ENCODE assay signal across 8 mouse cellular contexts in genomic region chr1:162740401-162740835, GRCm38 (mm10). TPM values are rescaled to one million over a fixed set of nuclear protein-coding genes. Genes with fewer than 3 reads are reported as not detected.
DNase-seq lines count a peak whose midpoint lies in the region; ATAC-seq lines count a peak whose summit lies in the region.

Prrc2c (minus strand) TSS chr1:162740556.

- H3K4me1 ChIP-seq in hindbrain, embryonic 14.5 days (replicated peaks; ENCODE audit: control insufficient read depth, insufficient read depth, low read length), result peaks cover 26% of the 10 kb centered on the region

- H3K27ac ChIP-seq in hindbrain, embryonic 14.5 days, result peak within 1 kb of the TSS; percentile 99

- peak within 1 kb of the TSS; percentile 99 for H3K9ac ChIP-seq in hindbrain, embryonic 14.5 days

- H3K27me3 ChIP-seq in hindbrain, embryonic 14.5 days (ENCODE audit: control insufficient read depth, insufficient read depth, low read length), result no peaks in the 10 kb centered on the region

- no peaks in the 10 kb centered on the region for H3K9me3 ChIP-seq in hindbrain, embryonic 14.5 days (ENCODE audit: control insufficient read depth, low read length)

- DNase-seq in R1 (ENCODE audit: low read depth, low spot score), result peak; percentile 97
- DNase-seq in cerebellum, postnatal 25 days, result peak; percentile 100
- DNase-seq in frontal cortex, postnatal 25 days (ENCODE audit: low spot score in 2 of 2), result peak; percentile 99
- DNase-seq in hindbrain, embryonic 14.5 days (ENCODE audit: low spot score), result peak; percentile 100
- peak; percentile 98 to 99 for DNase-seq in layer of hippocampus, postnatal 36 days
- DNase-seq in lung, postnatal 36 days, result peak; percentile 99
- peak; percentile 99 for DNase-seq in retina, postnatal 1 day
- peak; percentile 97 to 99 for DNase-seq in urinary bladder, adult 18-20 months (ENCODE audit: low spot score in 2 of 2)

- ATAC-seq in hindbrain, embryonic 14.5 days (ENCODE audit: low FRiP score), result peak; percentile 97

- peak within 1 kb of the TSS; percentile 91 for H3K4me2 ChIP-seq in hindbrain, embryonic 14.5 days (replicated peaks)

- H3K36me3 ChIP-seq in hindbrain, embryonic 14.5 days (replicated peaks; ENCODE audit: control insufficient read depth, insufficient read depth), result no peaks in the 10 kb centered on the region

- WGBS in hindbrain, embryonic 14.5 days, result under 1% methylated on average over 35 of the region's 36 CpGs

- peak within 1 kb of the TSS; percentile 61 for H3K4me3 ChIP-seq in hindbrain, embryonic 14.5 days (replicated peaks; ENCODE audit: low read length)

RNA-seq across cellular contexts. Expression of gene Prrc2c, which starts in this region (rescaled TPM):
- 144 and 148 TPM in 2 replicates for polyA plus RNA-seq in hindbrain, embryonic 14.5 days (2014; fragmentation: Nextera tagmentation; extraction: Ambion mirVana)
- total RNA-seq in layer of hippocampus, postnatal 36 days (2021), result 100 to 1,000 TPM; 169 to 207 TPM

Comparison
In these comparisons a context has a peak if more than half of its experiments do, and no peak if none do; other contexts are left out.
1. Peak in every context shown above with its lines: DNase-seq, ATAC-seq, H3K4me3 ChIP-seq and H3K27ac ChIP-seq.